Comparison of ENCODE assay signal across 14 mouse cellular contexts in genomic region chr5:98692070-98692469, GRCm38 (mm10).
"Had no signal": no experiment of that assay in that cellular context is flagged by ENCODE, and none has a peak within 500 bp of the region (broad histone marks: within the 10 kb centered on the region; RNA-seq: fewer than 3 reads in every experiment).

No protein-coding gene starts in this region.

- DNase-seq: kidney, postnatal 4 days; liver; liver, embryonic 13.5 days; liver, postnatal 0 days; right cerebral cortex, adult 18-20 months; right cerebral cortex, postnatal 25 days; thymus, adult 18-20 months; thymus, postnatal 14 days had no signal

- H3K9ac ChIP-seq: limb, embryonic 12.5 days; liver, embryonic 13.5 days; liver, postnatal 0 days; midbrain, embryonic 13.5 days had no signal

- H3K36me3 ChIP-seq: limb, embryonic 12.5 days; liver, embryonic 13.5 days; midbrain, embryonic 13.5 days had no signal

- H3K4me2 ChIP-seq: limb, embryonic 12.5 days; liver, embryonic 13.5 days; midbrain, embryonic 13.5 days had no signal

- H3K27ac ChIP-seq: kidney, postnatal 0 days; layer of hippocampus, adult 2 months; limb, embryonic 12.5 days; liver, embryonic 13.5 days; macrophage; midbrain, embryonic 13.5 days had no signal

- H3K4me1 ChIP-seq: limb, embryonic 12.5 days; liver, embryonic 13.5 days; midbrain, embryonic 13.5 days had no signal

- H3K9me3 ChIP-seq: limb, embryonic 12.5 days; liver, embryonic 13.5 days; midbrain, embryonic 13.5 days had no signal

- H3K27me3 ChIP-seq: limb, embryonic 12.5 days; liver, embryonic 13.5 days; midbrain, embryonic 13.5 days had no signal

- H3K4me3 ChIP-seq: layer of hippocampus, adult 2 months; limb, embryonic 12.5 days; liver, embryonic 13.5 days; midbrain, embryonic 13.5 days had no signal

- ATAC-seq: intestine, postnatal 0 days; liver, postnatal 0 days; midbrain, embryonic 13.5 days had no signal
